Mouse (Mus musculus) CH12.LX (cell line): ENCODE results near the gene Prox1.

Source experiments
- CHD1 ChIP-seq: IDR thresholded peaks from 2 replicates; pipeline ENCODE4 v1.6.1; 2012; ENCODE audit warnings: low read depth, low read length, improper control_type of control experiment, inconsistent platforms
- CTCF ChIP-seq, 2 experiments: IDR thresholded peaks in 1 of 2; conservative IDR thresholded peaks in 1 of 2; 2 replicates each; pipeline ENCODE4 v1.5.1; 2011 to 2012; ENCODE audit warnings: low read depth in 2 of 2, low read length in 2 of 2, improper control_type of control experiment in 1 of 2, inconsistent platforms in 1 of 2, mild to moderate bottlenecking in 1 of 2, moderate library complexity in 1 of 2
- EP300 ChIP-seq: IDR thresholded peaks from 2 replicates; pipeline ENCODE4 v1.6.1; 2011; ENCODE audit warnings: low read length, improper control_type of control experiment
- MAFK ChIP-seq: IDR thresholded peaks from 2 replicates; pipeline ENCODE4 v1.6.1; 2011; ENCODE audit warnings: low read length, improper control_type of control experiment; ENCODE audit not compliant: insufficient replicate concordance
- MXI1 ChIP-seq: IDR thresholded peaks from 2 replicates; pipeline ENCODE4 v1.6.1; 2011; ENCODE audit warnings: mild to moderate bottlenecking, low read depth, low read length, improper control_type of control experiment
- NRF1 ChIP-seq: IDR thresholded peaks from 2 replicates; pipeline ENCODE4 v1.6.1; 2014; ENCODE audit warnings: low read depth, mild to moderate bottlenecking, inconsistent platforms, low read length, improper control_type of control experiment, moderate library complexity
- POLR2A ChIP-seq: IDR thresholded peaks from 2 replicates; pipeline ENCODE4 v1.6.1; 2011; ENCODE audit warnings: low read depth, mild to moderate bottlenecking, improper control_type of control experiment, low read length
- POLR2AphosphoS2 ChIP-seq: IDR thresholded peaks from 2 replicates; pipeline ENCODE4 v1.6.1; 2011; ENCODE audit warnings: low read depth, low read length, improper control_type of control experiment
- SIN3A ChIP-seq: IDR thresholded peaks from 2 replicates; pipeline ENCODE4 v1.6.1; 2012; ENCODE audit warnings: low read length, improper control_type of control experiment, inconsistent platforms
- TCF12 ChIP-seq: IDR thresholded peaks from 2 replicates; pipeline ENCODE4 v1.6.1; 2014; ENCODE audit warnings: low read depth, mild to moderate bottlenecking, inconsistent platforms, low read length, improper control_type of control experiment
- USF2 ChIP-seq: conservative IDR thresholded peaks from 2 replicates; pipeline ENCODE4 v1.6.1; 2011; ENCODE audit warnings: low read depth, low read length, improper control_type of control experiment
- ZC3H11A ChIP-seq: IDR thresholded peaks from 2 replicates; pipeline ENCODE4 v1.6.1; 2012; ENCODE audit warnings: low read depth, mild to moderate bottlenecking, inconsistent platforms, low read length, improper control_type of control experiment

DNA sequence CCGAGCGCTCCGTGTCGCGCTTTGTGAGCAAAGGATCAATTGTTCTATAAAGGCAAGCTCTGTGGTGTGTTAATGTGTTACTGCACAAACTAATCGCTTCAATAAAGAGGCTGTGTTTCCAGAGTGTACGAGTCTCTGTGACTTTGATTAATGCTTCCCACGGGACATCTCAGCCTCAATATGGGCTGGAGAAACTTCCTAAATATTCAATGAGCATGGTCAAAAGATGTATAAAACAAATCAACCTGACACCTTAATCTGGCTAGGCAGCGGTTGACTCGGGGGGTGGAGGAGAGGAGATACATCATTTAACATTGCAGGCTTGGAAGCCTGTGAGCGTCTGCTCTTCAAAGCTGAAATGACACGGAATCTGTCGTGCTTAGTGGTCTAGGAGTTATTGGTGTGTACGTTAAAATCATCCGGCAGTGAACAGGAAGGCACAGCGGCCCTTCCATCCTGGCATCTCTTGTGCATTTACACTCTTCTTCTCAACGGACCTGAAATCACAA lies 21.2 kb downstream of the Prox1 start:
- TF ChIP-seq NRF1 (no peak), CTCF (conservative IDR thresholded peaks at IDR 0.05 in 1 of 2, IDR thresholded peaks at IDR 0.05 in 1 of 2; ENCODE audit: low read depth in 2 of 2, low read length in 2 of 2) (no peak), TCF12 (no peak), CHD1 (no peak), EP300 (no peak), USF2 (no peak), SIN3A (no peak), POLR2AphosphoS2 (no peak), ZC3H11A (no peak), MXI1 (no peak), POLR2A (no peak), MAFK (no peak)
